Mouse (Mus musculus): Measurements from ENCODE around the gene Nab2. TPM values are rescaled to one million over a fixed set of nuclear protein-coding genes. Genes with fewer than 3 reads are reported as not detected.

Nab2 gene
- polyA plus RNA-seq (2012; rRNA removed) = 35.9 and 41.2 TPM in 2 replicates

DNA sequence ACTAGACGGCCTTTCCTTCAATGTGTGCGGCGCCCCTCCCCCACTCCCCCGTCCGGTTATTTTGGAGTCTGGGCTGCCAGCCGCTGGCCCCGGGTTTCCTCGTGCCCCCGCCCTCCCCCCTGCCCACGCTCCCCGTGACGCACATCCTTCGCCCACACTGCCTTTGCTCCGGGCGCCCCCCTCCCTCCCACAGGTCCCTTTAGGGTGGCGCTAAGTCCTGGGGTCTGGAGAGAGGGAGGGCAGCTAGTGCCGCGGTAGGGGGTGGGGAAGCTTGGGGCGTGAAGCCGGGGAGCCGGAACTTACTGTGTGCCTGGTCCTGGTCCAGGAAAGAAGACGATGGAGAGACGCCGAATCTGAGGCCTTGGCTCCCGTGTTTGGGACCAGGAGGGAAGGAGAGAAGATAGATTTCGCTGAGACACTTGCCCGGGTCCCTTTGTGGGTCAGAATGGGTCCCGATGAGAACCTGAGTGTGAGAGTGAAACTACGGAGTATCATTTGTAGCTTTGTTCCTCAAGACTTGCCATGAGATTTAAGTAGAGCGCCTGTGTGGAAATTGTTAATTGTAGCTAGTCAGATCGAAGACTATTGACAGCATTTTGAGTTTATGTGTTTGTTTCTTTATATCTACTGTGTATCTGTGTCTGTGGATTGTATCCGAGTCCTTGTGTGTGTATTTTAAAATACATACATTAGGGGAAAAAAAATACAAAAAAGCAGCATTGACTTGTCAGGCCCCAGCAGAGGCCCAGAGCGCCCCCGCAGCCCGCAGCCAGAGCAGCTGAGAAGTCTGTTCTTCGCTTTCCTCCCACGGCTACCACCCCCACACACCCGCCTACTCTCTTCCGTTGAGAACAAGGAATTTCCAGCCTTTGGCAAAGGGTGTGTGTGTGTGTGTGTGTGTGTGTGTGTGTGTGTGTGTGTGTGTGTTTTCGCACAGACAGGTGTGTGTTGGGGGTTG lies at the start of gene Nab2:
Gene Nab2 (minus strand): TSS at position 476 of the 958 bp plus-strand sequence.
- DNase-seq (ENCODE audit: low read depth) = no peak

DNA sequence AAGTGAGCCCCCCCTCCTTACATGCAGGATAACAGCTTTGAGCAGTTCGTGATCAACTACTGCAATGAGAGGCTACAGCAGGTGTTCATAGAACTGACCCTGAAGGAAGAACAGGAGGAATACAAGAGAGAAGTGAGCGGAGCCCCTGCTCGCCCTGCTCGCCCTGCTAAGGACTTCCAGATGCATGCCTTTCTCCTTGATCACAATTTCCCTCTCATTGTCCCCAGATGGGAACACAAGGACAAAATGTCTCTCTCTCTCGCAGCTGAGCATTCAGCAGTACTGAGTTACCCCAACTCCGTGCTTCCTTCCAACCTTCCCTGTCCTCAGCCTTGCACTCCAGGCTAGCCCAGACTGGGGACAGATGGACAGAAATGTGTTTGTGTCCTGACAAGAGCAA lies 44.4 kb upstream of the Nab2 start:
- DNase-seq (ENCODE audit: low read depth) = no peak

DNA sequence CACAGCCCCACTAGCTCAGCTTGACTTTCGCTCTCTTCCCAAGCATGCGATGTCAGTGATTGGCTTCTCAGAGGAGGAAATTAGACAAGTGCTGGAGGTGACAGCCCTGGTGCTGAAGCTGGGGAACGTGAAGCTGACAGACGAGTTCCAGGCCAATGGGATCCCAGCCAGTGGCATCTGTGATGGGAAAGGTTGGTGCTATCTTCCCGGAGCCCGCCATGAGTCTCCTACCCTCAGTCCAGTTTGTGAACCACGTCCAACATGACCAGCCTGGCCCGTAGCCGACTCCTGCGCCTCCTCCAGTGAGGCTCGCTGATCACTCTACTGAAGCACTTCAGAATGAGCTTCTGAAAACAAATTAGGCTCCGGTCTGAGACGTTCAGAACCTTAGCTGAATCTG lies 42.0 kb upstream of the Nab2 start:
- no peak for DNase-seq (ENCODE audit: low read depth)

DNA sequence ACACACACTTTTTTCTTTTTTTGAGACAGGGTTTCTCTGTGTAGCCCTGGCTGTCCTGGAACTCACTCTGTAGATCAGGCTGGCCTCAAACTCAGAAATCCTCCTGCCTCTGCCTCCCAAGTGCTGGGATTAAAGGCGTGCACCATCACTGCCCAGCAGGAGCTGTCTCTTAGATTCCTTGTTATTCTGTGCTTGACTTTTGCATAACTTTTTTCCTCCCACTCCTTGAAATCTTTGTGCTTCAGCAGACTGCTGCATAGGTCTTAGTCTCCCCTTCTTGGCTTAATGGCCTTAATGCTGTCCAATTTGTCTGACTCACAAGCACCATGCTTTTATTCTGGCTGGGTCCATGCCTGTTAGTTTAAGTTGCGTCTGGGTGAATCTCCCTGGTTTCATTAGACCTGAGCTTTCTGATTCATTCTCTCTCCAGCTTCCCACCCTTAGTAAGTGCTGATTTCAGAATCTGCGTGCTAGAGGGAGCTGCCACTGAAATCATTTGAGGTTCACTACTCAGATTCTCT lies 40.5 kb upstream of the Nab2 start:
- DNase-seq (ENCODE audit: low read depth) = no peak

DNA sequence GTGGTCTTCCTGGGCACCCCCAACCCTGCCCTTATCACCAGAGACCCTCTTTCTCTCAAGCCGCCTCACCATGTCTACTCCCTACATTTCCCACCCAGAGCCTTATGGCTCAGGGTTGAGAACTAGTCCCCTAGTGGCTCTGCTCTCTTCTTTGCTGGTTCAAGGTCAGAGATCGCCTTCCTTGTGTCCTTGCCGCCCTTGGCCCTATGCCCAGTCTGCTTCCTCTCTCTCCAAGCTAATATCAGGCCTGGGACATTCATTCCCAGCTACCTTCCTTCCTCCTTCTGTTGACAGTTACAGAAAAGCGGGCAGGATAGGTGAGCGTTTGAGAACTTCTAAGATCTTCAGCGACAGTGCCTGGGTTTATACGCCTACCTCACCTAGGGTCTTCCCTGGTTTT lies 39.4 kb upstream of the Nab2 start:
- no peak for DNase-seq (ENCODE audit: low read depth)

DNA sequence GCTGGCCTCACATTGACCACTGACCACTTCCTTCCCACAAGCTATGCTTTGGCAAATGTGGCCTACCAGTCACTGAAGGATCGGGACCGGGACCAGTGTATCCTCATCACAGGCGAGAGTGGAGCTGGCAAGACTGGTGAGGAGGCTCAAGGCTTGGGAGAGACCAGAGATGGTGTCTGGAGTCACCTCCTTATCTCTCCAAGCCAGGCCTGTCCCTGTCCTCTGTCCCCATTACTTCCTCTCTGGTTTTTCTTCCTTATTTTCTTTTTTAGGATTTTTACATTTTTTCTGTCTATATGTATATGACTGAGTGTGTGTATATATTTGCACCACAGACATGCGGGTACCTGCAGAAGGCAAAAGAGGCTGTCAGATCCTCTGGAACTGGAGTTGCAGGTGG lies 37.4 kb upstream of the Nab2 start:
- DNase-seq (ENCODE audit: low read depth) = no peak

DNA sequence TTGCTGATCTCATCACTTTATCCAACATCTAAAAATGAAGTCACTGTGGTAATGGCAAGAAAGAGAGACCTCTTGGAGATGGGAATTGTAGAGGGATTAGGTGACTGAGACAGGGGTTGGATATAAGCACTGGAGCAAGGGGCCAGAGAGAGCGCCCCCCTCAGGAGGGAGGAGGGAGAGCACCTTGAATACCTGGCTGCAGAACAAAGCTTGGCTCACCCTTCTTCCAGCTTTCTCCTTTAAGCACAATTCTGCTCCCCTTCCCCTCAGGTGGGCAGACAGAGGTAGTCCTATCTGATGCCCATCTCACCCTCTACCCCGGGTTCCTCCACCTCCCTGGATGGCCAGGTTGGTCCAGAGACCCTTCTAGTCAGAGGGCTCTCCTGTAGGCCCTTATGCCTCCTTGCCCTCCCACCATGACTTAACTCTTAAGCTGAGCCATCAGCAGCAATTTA lies 36.4 kb upstream of the Nab2 start, which contains the start of gene Myo1a:
Gene Myo1a (plus strand): TSS at position 405 of the 455 bp plus-strand sequence.
- no peak for DNase-seq (ENCODE audit: low read depth)

DNA sequence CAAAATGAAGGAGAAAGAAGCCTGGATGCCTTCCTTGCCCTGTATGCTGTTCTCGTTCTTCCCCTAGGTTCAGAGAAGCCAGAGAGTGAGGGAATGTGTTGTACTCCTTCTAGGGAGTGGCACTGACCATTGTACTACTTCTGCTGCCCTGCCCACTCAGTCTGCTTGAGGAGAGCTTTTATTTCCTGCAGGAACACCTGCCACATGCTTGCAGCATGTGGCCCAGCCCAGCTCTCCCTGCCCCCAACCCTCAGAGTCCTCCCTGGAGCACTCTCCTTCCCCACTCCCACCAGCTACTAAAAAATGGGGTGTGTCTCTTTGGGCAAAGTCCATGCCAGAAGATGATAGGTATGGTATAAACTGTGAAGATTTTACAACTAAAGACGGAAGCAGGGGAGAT lies 35.9 kb upstream of the Nab2 start:
- no peak for DNase-seq (ENCODE audit: low read depth)

DNA sequence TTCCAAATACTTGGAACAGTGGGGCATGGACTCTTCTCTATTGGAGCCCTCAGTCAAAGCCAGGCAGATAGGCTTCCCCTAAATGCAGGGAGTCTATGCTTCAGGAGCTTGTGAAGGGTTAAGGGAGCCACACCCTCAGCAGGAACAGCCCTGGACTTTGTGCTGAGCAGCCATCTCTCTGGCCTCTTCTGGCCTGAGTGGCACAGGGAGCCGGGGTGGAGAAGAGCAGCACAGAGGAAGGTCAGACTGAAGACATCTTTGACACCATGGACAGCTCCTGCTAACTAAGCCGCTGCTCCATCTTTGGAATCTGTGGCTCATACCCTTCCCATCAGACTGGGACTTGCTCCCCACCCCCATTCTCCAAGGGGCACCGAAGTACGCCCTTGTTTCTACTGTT lies 34.9 kb upstream of the Nab2 start:
- no peak for DNase-seq (ENCODE audit: low read depth)

DNA sequence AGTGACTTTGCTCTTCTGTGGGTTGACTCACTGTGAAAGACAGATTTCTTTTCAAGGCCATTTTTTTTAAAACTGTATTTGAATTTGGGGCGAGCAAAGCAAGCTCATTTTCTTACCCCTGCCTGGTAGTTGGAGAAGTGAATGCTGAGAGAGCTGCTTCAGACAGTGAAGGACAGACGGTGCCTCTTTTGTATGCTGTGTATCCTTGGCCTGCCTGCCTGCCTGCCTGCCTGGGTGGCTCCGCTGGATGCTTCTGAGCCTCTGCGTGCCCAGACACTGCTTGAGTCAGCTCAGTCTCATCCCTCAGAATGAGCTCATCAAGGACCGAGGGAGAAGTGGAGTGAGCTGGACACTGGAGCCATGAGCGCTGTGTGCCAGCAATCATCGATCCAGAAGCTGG lies 30.6 kb upstream of the Nab2 start:
- no peak for DNase-seq (ENCODE audit: low read depth)

DNA sequence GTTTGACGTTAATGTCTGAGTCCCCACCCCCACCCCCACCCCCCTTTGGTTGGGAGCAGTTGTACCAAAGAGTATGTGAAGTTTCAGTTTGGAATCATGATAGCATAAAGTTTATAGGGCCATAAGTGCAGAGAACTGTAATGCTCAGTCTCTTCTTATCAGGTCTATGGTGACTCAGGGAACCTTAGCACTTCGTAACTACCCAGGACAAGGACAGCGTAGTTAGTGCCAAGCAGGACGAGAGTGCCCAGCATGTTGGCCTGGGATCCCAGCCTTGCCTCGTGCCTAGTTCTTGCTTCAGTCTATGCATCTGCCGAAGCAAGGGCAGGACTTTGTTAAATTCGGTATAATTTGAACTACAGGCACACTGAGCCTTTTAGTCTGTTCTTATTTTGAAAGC lies 27.4 kb upstream of the Nab2 start:
- DNase-seq (ENCODE audit: low read depth) = no peak

DNA sequence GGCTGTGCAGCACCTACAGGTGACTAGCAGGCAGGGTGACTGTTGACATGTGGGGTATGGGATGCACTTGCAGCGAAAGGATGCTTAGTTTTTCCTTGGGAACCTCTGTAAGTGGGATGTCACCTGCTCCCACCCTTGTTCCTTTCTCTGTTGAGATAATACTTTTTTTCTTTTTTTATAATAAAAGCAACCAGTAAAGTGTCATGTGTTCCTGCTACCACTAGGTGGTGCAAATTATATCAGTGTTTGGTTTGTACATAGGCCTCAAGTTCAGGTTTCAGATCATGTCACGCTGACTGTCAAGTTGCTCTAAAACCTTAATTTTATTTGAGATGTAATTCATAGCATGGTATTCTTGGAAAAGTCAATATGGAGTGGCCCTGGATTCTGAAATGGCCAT lies 26.3 kb upstream of the Nab2 start:
- DNase-seq (ENCODE audit: low read depth) = no peak

DNA sequence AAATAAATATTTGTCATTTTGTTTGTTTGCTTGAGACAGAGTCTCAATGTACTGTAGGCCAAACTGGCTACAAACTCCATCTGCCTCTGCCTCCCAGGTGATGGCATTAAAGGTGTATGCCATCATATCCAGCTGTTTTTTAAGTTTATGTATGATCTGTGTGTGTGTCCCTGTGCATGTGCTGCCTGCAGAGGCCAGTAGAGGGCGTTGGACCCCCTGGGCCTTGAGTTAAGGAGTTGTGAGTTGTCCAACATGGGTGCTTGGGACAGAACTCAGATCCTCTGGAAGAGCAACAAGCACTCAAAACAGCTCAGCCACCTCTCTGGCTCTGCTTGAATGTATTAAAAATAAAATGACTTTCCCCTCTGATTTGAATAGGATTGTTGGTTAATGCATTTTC lies 22.7 kb upstream of the Nab2 start:
- DNase-seq (ENCODE audit: low read depth) = no peak

DNA sequence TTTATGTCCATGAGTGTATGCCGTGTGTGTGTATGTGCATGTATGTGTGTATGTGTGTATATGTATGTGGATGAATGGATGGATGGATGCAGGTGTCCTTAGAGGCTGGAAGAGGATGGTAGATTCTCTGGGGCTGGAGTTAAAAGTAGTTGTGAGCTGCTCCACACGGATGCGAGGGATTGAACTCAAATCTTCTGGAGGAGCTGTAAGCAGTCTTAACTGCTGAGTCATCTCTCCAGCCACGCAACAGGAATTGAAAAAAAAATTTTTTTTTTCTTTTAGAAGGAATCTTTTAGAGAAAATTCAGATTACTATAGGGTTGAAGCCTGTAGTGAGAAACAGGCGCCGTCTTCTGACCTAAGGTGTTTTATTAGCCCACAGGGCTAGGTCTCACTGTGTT lies 14.5 kb upstream of the Nab2 start:
- no peak for DNase-seq (ENCODE audit: low read depth)

DNA sequence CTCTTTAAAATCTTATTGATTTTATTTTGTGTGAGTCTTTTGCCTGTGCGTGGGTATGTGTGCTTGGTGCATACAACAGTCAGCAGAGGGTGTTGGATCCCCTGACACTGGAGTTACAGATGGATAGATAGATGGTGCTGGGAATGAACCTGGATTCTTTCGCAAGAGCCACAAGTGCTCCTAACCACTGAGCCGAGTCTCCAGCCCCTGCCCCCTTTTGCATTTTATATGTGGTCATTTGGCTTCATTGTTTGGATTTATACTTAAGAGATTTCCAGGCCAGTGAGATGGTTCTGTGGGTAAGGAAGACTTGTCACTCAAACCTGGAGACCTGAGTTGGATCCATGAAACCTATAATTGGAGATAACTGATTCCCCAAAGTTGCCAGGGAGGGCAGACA lies 11.5 kb upstream of the Nab2 start:
- no peak for DNase-seq (ENCODE audit: low read depth)

DNA sequence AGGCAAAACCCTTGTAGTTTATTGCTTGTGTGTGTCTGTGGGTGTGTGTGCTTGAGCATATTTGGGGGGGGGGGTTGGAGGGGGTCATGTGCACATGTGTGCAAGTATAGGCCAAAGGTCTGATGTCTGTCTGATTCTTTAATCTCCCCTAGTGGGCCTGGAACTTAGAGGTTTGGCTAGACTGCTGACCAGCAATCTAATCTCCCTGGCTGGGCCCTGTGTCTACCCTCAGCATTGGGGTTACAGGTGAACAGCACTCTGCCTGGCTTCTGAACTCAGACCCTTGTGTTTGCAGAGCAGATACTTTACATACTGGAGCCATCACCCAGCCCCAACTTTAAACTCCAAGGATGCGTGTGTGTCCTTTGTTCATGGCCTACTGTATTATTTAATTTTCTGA lies 10.8 kb upstream of the Nab2 start:
- no peak for DNase-seq (ENCODE audit: low read depth)

DNA sequence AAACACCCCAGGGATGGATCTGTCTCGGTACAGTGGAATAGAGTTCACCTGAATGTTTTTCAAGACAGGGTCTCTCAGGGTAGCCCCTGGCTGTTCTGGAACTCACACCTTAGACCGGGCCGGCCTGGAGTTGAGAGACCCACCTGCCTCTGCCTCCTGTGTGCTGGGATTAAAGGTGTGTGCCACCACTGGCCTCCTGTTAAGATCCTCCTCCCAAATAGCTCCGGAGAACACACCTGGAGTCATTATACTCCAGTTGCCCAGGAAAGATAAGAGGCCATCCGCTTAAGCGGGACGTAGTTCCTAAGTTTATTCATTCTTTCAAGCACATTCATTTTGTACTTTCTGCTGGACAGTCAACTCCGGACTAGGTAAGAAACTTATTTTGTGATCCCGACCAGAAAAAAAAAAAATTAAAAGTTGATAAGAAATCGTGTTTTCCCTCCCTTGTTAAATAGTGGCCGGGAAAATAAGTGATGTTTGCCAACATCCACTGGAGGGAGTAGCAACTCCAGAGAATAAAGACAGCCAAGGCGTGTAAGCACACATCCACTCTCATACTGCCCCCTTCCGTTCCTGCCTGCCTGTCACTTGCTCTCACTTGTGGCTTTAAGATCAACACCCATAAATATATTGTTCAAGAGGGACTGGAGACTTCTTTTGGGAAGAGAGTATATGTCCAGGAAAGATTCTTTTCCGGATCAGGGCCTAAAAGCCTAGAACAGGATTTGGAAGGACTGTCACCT lies 9.4 kb upstream of the Nab2 start:
- DNase-seq (ENCODE audit: low read depth) = no peak

DNA sequence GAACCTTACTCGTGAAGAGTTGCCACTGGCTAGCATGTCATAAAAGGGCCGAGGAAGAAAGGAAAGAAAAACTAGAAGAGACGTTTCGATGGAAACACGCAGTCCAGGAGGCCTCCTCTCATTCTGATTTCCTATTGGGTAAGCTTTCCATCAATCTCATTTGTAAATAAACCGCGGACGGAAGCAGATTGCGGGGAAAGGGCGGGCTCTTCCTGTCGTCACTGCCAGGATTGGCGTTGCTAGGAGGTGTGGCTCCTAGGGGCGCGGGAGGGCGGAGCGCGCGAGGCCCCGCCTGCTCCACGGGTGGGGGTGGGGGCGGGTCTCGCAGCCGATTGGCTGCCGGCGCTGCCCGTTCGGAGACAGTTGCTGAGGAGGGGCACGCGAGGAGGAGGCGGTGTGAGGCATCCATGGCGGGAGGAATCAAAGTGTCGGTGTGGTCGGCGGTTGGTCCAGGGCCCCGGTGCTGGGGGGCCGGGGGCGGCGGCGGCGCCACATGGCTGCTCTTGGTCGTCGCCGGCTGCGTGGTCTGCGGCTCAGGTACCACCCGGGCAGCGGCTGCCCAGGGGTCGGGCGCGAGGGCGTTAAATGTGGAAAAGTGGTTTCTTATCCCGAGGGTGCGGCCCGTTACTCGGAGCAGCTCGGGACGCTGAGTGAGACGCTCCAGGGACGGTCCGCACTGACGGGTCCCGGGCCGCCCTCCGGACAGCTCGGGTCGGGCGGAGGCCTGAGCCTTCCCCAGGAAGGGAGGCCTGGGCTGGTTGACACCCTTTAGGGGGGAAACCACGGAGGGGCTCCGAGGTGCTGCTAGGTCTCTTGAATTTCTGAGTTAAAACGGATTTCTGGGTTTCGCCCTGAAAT lies 8.6 kb upstream of the Nab2 start:
- DNase-seq (ENCODE audit: low read depth) = no peak

DNA sequence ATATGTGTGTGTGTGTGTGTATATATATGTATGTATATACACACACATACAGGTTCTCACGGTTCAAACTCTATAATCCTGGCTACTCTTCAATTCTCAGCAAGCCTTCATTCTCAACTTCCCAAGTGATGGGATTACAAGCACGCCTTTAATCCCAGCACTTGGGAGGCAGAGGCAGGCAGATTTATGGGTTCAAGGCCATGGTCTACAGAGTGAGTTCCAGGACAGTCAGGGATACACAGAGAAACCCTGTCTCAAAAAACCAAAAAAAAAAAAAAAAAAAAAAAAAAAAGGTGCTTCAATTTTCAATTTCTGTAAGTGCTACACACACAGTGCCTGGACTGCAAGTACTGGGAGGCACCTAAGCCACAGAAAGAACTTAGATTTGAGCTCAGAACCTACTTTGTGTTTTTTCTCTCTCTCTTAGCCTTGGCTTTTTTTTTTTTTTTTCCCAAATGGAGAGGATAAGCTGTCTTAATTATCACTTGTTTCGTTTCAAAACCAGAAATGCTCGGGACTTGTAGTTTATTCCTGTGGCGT lies 7.6 kb upstream of the Nab2 start:
- DNase-seq (ENCODE audit: low read depth) = no peak

DNA sequence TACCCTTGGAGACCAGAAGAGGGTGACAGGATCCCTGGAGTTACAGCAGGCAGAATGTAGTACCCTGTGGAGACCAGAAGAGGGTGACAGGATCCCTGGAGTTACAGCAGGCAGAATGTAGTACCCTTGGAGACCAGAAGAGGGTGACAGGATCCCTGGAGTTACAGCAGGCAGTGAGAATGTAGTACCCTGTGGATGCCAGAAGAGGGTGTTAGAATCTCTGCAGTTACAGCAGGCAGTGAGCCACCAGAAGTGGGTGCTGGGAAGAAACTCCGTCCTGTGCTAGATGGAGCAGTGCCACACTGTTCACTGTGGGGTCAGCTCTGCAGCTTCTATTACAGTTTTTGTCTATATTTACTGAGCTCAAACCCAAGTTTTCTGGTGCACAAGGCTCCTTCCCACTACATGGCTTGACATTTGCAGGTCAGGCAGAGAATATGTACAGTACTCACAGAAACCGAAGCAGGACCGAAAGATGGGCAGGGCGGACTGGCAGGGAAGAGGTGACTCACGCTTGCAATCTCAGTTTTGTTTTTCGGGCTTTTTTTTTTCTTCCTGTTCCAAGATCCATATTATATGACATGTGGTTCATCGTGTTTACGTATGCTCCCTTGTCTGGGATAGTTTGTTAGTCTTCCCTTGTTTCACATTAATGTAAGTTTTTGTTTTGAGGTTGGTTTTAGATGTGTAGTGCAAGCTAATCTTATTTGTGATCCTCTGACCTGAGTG lies 6.6 kb upstream of the Nab2 start:
- DNase-seq (ENCODE audit: low read depth) = no peak
